Mouse (Mus musculus) CH12.LX (cell line): ENCODE data around the gene Ofd1. TPM values are rescaled to one million over a fixed set of nuclear protein-coding genes. Genes with fewer than 3 reads are reported as not detected.

ENCODE experiments used
- DNase-seq: peaks from one replicate; pipeline ENCODE4 v3.0.0-alpha.2; 2013; ENCODE audit errors: extremely low read depth
- H3K27ac ChIP-seq: 2 replicates; pipeline ENCODE4 v1.5.1; 2012; ENCODE audit warnings: low read depth, mild to moderate bottlenecking, control low read depth, moderate library complexity; ENCODE audit not compliant: insufficient read depth
- H3K27me3 ChIP-seq: replicated peaks from 2 replicates; pipeline ENCODE3; 2012; ENCODE audit warnings: inconsistent platforms
- H3K36me3 ChIP-seq, 2 experiments: replicated peaks in 1 of 2; 2 replicates each; pipeline versions ENCODE3 to v1.6.1; 2012; ENCODE audit warnings: inconsistent platforms in 1 of 2, low read length in 1 of 2, mild to moderate bottlenecking in 1 of 2, mixed read lengths in 1 of 2, moderate library complexity in 1 of 2; ENCODE audit not compliant: control insufficient read depth in 1 of 2, insufficient read depth in 1 of 2
- H3K4me1 ChIP-seq, 2 experiments: 2 replicates each; pipeline ENCODE4 v1.6.1; 2012; ENCODE audit warnings: inconsistent platforms in 1 of 2, moderate library complexity in 1 of 2; ENCODE audit not compliant: insufficient read depth in 2 of 2, control insufficient read depth in 1 of 2
- H3K4me2 ChIP-seq: 2 replicates; pipeline ENCODE4 v1.6.1; 2012; ENCODE audit warnings: low read depth, mild to moderate bottlenecking, control low read depth; ENCODE audit not compliant: poor library complexity, insufficient read depth, severe bottlenecking
- H3K4me3 ChIP-seq, 3 experiments: fragments of 150-350 bp in 1 of 3; sonication (generic) in 1 of 3; replicated peaks in 1 of 3; 2 replicates each; pipeline versions ENCODE3 to v1.5.1; 2011 to 2012; ENCODE audit warnings: low read depth in 2 of 3, low read length in 2 of 3, mild to moderate bottlenecking in 2 of 3, moderate library complexity in 2 of 3, control low read depth in 1 of 3, improper control_type of control experiment in 1 of 3, inconsistent platforms in 1 of 3, mixed read lengths in 1 of 3; ENCODE audit not compliant: poor library complexity in 1 of 3
- H3K79me2 ChIP-seq: replicated peaks from 2 replicates; pipeline ENCODE4 v1.6.1; 2012; ENCODE audit warnings: mild to moderate bottlenecking, moderate library complexity; ENCODE audit not compliant: control insufficient read depth, poor library complexity, insufficient read depth, severe bottlenecking; ENCODE audit errors: extremely low read depth
- H3K9ac ChIP-seq: 2 replicates; pipeline ENCODE4 v1.6.1; 2012; ENCODE audit warnings: low read depth, mild to moderate bottlenecking, control low read depth, moderate library complexity; ENCODE audit not compliant: insufficient read depth
- H3K9me3 ChIP-seq: replicated peaks from 2 replicates; pipeline ENCODE3; 2012; ENCODE audit warnings: low read length, inconsistent platforms, mixed read lengths
- HCFC1 ChIP-seq: IDR thresholded peaks from 2 replicates; pipeline ENCODE4 v1.6.1; 2012; ENCODE audit warnings: low read depth, mild to moderate bottlenecking, inconsistent platforms, low read length, improper control_type of control experiment
- SMC3 ChIP-seq: IDR thresholded peaks from 2 replicates; pipeline ENCODE4 v1.6.1; 2011; ENCODE audit warnings: low read depth, low read length, improper control_type of control experiment
- ZMIZ1 ChIP-seq: IDR thresholded peaks from 2 replicates; pipeline ENCODE4 v1.6.1; 2012; ENCODE audit warnings: low read depth, mild to moderate bottlenecking, inconsistent platforms, low read length, improper control_type of control experiment
- ZNF384 ChIP-seq: IDR thresholded peaks from 2 replicates; pipeline ENCODE4 v1.6.1; 2012; ENCODE audit warnings: low read depth, low read length, improper control_type of control experiment, inconsistent platforms
- dilution Hi-C: fragments of 300-500 bp; cut with MboI; formaldehyde crosslinking; loops from 2 replicates; pipeline ENCODE4 v1.14.3; 2020; ENCODE audit warnings: low sequenced_read_pairs; ENCODE audit not compliant: extremely low pct_unique_long_range_greater_than_20kb, extremely low pct_ligation_motif_present
- in situ Hi-C: fragments of 300-500 bp; cut with MboI; formaldehyde crosslinking; loops from 3 replicates; pipeline ENCODE4 v1.14.3; 2019; ENCODE audit warnings: low sequenced_read_pairs, low pct_ligation_motif_present, low pct_unique_long_range_greater_than_20kb, mixed read lengths
- polyA plus RNA-seq: library from polyadenylated mRNA; unstranded; fragments of >175 nt; gene quantifications from 2 replicates; pipeline ENCODE4 v1.2.1, GENCODE M21; 2012; ENCODE audit warnings: low read depth; ENCODE audit not compliant: insufficient read length
- total RNA-seq, 2 experiments: library from RNA; depleted of rRNA; stranded (reverse); fragments of 300-350 nt in 1 of 2; fragments of >200 nt in 1 of 2; gene quantifications; 2 replicates each; pipeline ENCODE4 v1.2.3; 2012 to 2014

Gene Ofd1
- total and polyA plus RNA-seq, 3 experiments = 7.8 to 13.3 (median 12.4) TPM

DNA sequence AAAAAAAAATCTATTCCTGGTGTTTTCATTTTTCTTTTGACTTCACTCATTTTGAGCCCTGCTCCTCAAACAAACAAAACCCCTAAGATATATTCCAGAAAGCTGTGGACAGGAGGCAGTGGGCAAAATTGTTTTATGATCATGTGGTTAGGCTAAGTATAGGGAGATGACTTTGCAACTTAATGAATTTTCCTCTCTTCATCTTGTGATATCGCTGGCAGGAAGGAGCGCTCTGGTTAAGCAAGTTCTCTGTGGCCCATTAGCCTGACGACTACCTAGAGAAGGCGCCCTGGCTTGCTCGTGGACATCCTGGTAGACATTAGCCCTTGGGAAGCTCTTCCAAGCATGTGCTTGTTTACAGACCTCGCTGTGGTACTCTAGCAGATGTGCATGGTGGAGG lies 98.7 kb downstream of the Ofd1 start:
- Histone ChIP-seq H3K4me2 (no peak overlapping the region), H3K27ac (no peak overlapping the region), H3K9ac (no peak overlapping the region), H3K4me1 (no peaks in the 10 kb centered on the region), H3K27me3 (no peaks in the 10 kb centered on the region), H3K9me3 (no peaks in the 10 kb centered on the region), H3K36me3 (no peaks in the 10 kb centered on the region), H3K79me2 (no peaks in the 10 kb centered on the region), H3K4me3 (no peak overlapping the region)
- in situ Hi-C loops = no loop called here
- TF ChIP-seq SMC3 (no peak), ZMIZ1 (no peak), ZNF384 (no peak), HCFC1 (no peak)
- dilution Hi-C loops = no loop called here
- DNase-seq = no peak

Other genes starting within 250 kb of the Ofd1 start
- gene Gpm6b, start 201.8 kb downstream of the Ofd1 start, total RNA-seq (2012; rRNA removed) = 0.50 and 0.64 TPM in 2 replicates
- gene Gpm6b, start 201.8 kb downstream of the Ofd1 start, total RNA-seq (2014; rRNA removed) = 1.9 and 2.5 TPM in 2 replicates
- gene Gpm6b, start 201.8 kb downstream of the Ofd1 start, polyA plus RNA-seq = 1.6 and 1.8 TPM in 2 replicates
- 3.0 and 4.2 TPM in 2 replicates for gene Trappc2, start 130 bp downstream of the Ofd1 start, total RNA-seq (2012; rRNA removed)
- gene Trappc2, start 130 bp downstream of the Ofd1 start, total RNA-seq (2014; rRNA removed) = 12.0 and 14.7 TPM in 2 replicates
- gene Trappc2, start 130 bp downstream of the Ofd1 start, polyA plus RNA-seq = 5.1 and 5.4 TPM in 2 replicates
- 21.5 and 26.5 TPM in 2 replicates for gene Rab9, start 39.2 kb upstream of the Ofd1 start, total RNA-seq (2012; rRNA removed)
- gene Rab9, start 39.2 kb upstream of the Ofd1 start, total RNA-seq (2014; rRNA removed) = 58.3 and 60.9 TPM in 2 replicates
- 35.1 and 36.2 TPM in 2 replicates for gene Rab9, start 39.2 kb upstream of the Ofd1 start, polyA plus RNA-seq
- 2.1 and 3.2 TPM in 2 replicates for gene Tceanc, start 77.9 kb upstream of the Ofd1 start, total RNA-seq (2012; rRNA removed)
- 5.9 and 7.0 TPM in 2 replicates for gene Tceanc, start 77.9 kb upstream of the Ofd1 start, total RNA-seq (2014; rRNA removed)
- gene Tceanc, start 77.9 kb upstream of the Ofd1 start, polyA plus RNA-seq = 1.2 and 1.5 TPM in 2 replicates
- 0.04 TPM in 2 replicates for gene Egfl6, start 145.0 kb upstream of the Ofd1 start, total RNA-seq (2012; rRNA removed)
- gene Egfl6, start 145.0 kb upstream of the Ofd1 start, total RNA-seq (2014; rRNA removed) = not detected in 2 replicates
- not detected in 2 replicates for gene Egfl6, start 145.0 kb upstream of the Ofd1 start, polyA plus RNA-seq